Mouse (Mus musculus): Measurements from ENCODE around the gene Fbln5.

Fbln5 gene

GRCm38 (mm10) chr12:101818608-101819370, at the start of gene Fbln5:
TSS of gene Fbln5 (minus strand) at chr12:101819055.
- DNase-seq: peak; percentile 87

DNA sequence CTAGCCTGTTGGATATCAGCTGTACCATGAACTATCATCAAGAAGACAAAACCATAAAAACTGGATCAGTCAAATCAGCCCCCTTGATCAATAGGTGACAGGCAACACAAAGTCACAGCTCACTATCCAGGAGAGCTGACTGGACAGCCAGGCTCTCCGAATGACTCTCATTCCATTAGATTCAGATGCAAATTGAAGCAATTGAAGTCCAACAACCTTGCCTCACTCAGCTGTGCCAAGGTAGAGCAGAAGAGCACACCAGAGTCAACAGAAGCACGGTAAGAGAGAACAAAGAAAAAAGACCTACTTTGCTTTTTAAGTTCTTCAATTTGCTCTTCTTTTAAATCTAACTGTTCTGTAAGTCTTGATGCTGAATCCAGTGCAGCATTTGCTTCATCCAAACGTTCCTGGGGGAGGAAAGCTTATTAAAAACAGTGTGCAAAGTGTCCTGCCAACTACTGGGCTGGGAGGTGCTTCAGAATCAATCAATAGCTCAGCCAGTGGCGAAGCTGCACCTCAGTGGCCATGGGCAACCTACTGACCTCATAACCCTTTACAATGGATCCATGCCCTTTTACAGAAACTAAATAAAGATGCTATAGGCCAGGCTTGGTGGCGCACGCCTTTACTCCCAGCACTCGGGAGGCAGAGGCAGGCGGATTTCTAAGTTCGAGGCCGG, 43.6 kb upstream of the Fbln5 start:
- no peak for DNase-seq

GRCm38 (mm10) chr12:101860256-101860655, 41.4 kb upstream of the Fbln5 start:
- no peak for DNase-seq

GRCm38 (mm10) chr12:101858011-101858410, 39.2 kb upstream of the Fbln5 start:
- DNase-seq: no peak

DNA sequence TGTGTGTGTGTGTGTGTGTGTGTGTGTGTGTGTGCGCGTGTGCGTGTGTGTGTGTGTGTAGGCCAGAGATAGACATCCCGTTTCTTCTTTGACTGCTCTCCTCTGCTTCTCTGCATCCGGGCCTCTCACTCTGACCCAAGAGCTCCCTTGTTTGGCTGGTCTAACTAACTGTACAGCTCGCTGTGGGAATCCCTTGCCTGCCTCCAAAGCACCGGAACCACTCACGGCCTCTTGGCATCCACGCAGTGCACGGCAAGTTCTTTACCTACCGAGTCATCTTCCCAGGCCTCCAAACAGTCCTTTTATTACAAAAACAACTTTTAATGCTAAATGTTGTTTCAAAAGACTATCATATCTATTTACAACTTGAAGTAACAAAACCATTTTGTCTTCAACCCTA, 35.5 kb upstream of the Fbln5 start:
- no peak for DNase-seq

DNA sequence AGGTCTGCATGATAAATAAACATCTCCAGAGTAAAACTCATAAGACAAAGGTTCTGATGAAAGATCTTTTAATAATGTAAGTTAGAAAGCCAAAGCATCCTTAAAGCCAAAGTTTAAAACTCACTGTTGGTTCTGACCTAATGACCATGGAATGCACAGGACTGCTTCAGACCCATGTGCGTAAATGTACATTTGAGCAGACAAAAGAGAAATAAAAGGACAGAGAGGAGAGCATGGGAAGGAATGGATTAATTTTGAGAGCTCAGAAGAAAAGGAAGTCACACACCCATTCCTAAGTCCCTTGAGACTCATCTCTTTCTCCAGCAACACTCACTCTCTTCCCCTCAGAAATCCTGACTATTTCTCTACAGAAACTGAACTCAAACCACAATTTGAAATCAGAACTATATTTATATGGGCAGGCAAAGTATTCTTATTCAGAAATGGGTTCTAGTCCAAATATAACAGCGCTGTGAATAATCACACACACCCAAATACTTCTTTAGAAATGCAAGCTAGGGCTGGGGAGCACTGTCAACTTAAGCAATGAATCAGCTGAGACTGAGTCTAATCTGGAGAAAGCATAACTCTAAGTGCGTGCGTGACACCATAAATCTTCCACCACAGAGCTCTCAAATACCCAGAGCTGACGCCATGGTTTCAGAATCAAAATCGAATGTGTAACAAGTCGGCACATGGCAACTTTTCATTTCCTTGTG, 33.1 kb upstream of the Fbln5 start:
- peak; percentile 39 for DNase-seq

DNA sequence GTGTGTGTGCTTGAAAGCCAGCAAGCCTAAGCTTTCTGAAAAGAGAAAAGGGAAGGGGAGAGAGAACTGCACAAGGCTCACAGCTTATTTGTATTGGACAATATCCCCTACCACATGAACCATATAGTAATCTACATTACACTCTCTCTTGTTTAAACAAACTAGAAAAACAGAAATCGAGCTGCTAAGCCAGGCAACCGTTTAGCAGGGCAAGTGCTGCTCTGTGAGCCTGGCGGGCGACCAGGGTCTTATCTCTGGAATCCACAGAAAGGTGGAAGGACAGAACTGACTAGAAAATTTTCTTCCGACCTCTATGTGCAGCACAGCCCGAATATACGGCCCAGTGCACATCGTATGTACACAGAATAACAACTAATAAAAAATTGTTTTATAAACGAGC, 32.5 kb upstream of the Fbln5 start:
- no peak for DNase-seq

DNA sequence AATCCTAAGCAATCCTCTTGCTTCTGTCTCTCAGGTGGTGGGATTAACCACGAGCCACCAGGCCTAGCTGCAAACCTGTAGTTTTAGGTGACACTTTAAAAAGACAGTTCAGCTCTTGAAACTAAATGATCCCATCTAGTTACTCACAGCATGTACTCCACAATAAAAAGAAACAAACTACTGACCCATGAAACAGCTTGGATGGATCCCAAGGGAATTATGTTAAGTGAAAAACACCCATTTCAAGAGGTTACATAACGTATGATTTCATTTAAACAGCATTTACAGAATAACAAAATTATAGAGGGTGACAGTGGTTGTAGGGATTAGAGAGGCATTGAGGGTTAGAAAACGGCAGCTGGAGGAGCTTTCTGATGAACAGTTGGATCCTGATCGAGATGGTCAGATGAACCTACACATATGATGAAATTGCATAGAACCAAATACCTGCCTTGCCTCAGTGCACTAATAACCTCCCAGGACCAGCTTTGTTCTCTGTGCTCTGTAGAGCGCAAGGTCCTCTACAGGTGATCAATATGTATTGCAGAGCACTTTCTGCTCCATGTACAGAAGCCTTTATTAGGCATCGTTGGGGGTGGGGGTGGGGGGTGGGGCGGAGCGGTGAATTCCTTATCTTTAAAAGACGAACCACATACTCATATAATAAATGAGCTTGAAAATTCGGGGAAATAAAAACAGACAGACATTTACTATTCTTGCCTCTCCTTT, 17.9 kb upstream of the Fbln5 start:
- DNase-seq: no peak

- DNase-seq: no peak
Observed at GRCm38 (mm10) chr12:101834715-101835114, 15.9 kb upstream of the Fbln5 start.

DNA sequence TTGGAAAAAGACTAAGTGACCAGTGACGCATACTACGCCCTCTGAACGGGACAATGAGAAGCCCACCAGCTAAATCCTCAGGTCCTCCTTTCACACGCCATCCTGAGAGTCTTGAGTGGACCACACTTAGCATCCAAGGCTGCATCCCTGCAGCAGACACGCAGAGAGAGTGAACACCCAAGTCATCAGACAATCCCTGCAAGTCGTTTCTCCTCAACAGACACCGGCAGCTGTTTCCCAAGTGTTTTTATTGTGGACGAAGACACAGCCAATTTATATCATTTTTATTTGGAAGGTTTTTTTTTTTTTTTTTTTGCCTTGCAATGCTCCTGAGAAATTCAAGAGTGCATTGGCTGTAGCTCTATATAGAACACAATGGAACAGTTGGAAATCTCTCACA, 14.9 kb upstream of the Fbln5 start:
- peak; percentile 56 for DNase-seq

DNA sequence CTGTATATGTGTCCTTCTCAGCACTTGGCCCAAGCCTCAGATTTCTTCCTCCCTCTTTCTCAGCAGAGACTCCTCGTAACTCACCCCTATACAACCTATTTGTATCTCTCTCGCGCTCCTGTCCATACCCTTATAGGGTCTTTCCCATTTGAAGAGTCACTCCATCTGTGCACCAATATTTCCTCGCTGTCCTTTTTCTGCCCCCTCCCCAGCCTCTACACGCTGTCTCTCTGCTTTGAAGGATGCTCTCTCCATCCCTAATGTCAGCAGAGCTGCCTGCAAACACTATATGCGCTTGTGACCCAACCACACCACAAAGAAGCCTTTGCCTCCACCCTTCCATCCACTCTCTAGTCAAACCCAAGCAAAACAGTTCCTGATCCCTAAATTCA, 14.3 kb upstream of the Fbln5 start:
- no peak for DNase-seq

GRCm38 (mm10) chr12:101832179-101833114, 13.6 kb upstream of the Fbln5 start:
- DNase-seq: peak; percentile 57

DNA sequence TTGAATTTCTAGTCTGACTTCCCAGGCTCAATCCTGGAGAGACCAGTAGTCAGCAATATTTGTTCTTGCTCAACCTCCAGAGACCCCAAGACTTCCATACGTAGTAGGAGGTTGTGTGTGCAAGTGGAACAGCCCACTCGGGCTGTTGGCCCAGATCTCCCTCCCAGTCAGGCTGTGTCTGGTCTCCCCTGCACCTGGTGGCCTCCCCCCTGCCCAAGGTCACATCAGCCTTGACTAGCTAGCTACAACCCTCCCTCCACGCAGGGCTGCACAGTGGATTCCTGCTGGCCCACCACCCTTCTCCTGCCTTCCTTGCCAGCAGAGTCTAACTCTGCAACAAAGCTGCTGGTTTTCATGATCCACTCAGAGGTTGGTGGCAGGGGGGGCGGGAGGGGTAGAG, 12.4 kb upstream of the Fbln5 start:
- DNase-seq: no peak

GRCm38 (mm10) chr12:101823161-101823560, 4.3 kb upstream of the Fbln5 start:
- DNase-seq: no peak

DNA sequence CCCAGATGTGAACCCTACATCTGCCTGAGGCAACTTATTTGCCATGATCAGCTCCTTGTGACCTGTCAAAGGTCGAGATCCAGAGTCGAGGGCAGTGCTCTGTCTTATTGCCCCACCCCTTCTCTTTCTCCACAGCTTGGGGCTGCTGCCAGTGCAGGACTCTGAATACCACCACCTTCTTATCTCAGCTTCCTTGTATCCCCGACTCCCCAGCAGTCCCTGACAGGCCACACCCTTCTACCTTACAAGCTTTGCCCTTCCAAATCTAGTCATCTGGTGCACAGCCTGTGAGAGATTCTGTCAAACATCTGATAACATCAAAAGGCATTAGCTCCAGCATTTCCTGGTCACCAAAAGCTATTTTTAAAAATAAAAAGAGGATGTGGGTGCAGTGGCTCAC, 2.7 kb upstream of the Fbln5 start:
- DNase-seq: no peak

DNA sequence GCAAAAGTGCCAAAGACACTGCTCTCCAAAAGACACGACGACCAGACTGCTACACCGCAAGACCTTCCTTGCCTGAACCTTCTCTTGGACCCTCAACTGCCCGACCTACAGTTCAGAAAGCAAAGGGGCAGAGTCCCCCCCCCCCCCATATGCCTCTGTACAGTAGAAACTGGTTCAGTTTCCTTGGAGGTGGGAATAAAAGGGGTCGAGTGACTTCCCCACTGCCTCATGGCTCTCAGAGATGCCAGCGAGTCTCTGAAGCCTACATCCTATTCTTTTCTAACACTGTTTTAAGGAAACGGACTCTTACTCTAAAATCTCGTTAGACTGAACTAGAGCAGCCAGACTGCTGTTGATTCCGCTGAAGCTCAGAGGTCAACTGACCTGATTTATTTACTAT, 715 bp upstream of the Fbln5 start:
- DNase-seq: no peak

DNA sequence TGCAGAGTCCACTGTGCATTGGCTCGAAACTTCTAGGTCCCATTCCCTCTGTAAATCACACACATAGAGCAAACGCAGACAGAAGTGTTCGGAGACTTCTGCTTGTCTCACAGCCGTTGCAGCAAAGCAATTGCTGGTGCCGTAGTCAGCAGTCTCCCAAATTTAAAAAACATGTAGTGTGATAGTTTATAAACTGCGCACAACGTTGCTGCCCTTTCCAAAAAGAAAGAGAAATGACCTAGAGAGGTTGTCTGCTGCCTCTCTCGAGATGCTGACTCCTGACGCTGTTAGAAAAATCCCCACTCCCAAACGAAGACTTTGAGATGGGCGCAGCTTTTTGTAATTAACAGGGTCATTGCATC, 628 bp downstream of the Fbln5 start:
- DNase-seq: no peak

DNA sequence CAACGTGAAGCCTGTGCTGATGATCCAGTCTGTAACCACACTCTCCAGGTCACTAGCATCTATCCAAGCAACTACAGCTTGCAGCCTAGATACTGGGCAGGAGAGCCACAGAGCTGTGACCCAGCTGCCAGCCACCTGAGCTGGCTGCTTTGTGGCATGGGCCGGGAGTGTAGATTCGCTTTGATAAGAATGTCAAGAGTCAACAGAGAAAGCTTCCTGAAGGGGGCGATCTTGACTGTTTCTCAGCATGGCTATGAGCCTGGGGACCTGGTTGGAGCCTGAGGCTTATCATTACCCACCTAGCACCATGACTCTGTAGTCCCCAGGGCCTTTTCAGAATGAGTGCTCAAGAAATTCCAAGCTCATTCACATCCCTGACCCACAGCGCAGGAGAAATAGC, 2.0 kb downstream of the Fbln5 start:
- peak; percentile 51 for DNase-seq

GRCm38 (mm10) chr12:101815796-101816195, 3.1 kb downstream of the Fbln5 start:
- no peak for DNase-seq

DNA sequence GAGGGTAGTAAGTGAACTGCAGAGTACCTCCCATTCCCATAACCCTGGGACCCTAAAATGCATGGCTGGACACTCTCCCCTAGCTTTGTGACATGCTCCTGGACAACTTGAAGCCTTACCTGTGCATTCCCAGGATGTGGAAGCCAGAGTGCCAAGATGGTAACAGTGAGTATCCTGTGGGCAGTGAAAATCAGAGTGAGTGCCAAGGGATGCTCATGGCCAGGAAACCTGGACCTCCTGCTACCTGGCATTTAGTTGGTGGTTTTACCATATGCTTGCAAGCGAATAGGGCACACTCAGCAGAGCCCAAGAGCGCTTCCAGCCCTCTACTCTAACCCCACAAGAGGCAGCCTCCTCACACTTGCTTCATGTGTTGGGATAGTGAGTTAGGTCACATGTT, 4.4 kb downstream of the Fbln5 start:
- DNase-seq: no peak

DNA sequence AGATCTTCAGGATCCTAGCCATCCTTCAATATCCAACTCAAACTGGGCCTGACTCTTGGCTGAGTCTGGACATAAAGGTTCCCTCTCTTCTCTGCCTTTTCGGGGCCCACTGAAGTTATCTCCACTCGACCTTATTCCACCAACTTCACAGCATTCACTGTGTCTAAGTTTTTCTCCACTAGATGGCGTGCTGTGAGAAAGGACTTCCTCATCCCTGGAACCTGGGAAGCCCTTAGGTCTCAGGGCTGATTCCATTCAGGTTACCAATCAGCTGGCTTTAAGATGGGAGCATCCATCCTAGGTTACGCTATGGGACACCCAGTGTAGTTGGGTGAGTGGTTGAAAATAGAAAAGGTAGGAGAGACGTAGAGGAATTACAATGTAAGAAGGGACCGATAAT, 7.7 kb downstream of the Fbln5 start:
- no peak for DNase-seq

DNA sequence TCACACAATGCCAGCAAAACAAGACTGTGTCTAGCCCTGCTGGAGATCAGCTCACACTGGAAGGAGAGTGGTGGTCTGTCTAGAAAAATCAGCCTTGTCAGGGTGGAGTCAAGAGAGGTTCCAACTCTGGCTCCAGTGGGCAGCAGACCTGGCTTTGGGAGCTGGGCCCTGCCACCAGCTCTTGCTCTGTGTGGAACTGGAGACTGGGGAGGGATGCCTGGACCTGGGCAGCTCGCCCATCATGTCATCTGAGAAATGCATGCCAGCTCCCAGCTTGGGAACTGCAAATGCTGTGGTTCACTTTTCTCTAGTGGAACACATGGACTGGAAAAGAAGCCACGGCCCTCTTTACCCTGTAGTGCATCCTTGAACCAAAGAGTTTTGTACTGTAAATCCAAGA, 8.3 kb downstream of the Fbln5 start:
- DNase-seq: no peak
